Mouse (Mus musculus): ENCODE measurements around the gene Uaca.

DNA sequence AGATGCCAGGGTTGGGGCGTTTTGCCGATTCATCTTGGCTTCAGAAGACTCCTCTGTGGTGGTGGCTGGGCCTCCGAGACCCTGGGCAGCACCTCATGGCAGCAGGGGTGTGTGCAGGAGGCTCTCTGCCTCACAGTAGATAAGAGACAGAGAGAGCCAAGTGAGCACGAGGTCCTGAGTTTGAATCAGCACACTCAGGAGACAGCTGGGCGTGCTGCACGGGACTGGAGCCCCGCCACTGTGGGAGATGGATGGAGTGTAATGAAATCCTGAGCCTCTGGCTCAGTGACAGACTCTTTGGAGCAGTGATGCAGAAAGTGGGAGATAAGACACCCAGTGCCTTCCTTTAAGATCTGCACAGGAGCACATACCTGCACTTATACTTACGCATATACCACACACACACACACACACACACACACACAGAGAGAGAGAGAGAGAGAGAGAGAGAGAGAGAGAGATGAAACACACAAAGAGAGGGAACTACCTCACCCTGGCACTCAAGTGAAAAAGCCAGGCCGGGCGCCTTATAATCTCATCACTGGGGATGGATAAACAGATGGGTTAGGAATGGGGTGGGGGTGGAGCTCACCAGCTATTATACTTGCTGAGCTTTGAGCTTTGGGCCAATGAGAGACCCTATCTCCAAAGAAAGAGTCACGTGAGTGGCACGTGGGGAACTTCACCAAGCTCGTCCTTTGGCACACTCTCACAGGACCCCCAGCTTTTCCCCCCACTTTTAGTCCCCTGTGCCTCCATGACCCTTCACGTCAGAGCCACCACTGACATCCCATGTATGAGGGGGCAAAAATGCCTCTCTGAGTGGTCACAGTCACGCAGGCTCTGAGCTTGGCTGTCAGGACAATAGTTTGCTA lies 37.2 kb upstream of the Uaca start:
- TF ChIP-seq CTCF (IDR thresholded peaks at IDR 0.05) (no peak), EP300 (IDR thresholded peaks at IDR 0.05) (no peak)

Data from lung, postnatal 0 days (tissue).